Mouse (Mus musculus): ENCODE data around the gene Gm28635.
"Not testable (repeated sequence)": the region's sequence is repeated elsewhere in the genome, so short reads cannot be mapped to it uniquely, and the experiment has no call there.

The Gm28635 gene

DNA sequence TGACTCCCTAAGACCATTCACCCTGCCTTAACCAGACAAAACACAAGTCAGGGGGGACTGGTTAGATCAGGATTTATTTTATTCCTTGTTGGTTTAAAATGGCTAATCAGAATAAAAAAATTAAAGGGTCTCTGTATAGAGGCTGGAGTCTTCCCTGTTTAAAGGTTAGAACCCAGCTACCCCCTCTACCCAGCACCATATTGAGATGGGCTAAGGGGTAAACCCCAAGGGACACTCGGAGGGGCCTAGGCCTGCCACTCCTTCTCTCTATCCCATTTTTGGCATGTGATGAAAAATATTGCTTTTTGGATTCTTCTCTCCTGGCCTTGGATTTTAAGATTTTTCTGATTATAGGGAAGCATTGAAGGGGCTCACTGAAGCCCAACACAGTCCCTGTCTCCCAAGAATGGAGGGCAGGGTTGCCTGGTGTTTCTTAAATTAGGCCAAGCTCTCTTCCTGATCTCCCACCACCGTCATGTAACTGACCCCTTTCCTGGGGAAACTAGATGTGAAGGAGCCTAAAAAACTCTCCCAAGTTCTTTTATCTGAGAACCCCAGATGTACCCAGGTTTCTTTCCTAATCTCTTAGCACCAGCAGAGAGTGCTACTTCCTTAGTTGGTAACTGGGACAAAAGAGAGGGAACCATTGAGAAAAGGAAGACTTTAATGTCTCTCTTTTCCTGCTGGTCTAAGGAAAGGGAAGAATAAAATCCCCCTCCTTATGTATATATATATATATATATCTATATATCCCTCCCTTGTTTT is 10.4 kb upstream of the Gm28635 start:
- no peak for DNase-seq (ENCODE audit: low read depth, low spot score)

DNA sequence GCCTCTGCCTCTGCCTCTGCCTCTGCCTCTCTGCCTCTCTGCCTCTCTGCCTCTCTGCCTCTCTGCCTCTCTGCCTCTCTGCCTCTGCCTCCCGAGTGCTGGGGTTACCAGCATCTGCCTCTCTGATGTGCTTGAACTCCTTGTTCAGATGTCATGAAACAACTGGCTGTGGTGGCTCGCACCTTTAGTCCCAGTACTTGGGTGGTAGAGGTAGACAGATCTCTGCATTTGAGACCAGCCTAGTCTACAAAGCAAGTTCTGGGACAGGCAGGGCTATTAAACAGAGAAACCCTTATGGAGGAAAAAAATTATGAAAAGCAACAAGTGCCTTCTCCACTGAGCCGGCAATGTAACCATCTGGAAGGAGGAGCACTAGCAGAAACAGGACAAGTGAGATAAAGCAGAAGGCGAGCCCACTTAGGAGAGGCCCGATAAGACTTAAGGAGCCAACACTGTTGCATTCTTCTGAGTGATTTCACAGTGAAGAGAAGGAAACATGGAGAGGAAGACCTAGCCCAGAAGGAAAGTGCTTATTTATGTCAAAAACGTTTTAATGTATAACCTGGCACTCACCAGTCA is 4.9 kb upstream of the Gm28635 start:
- no peak for DNase-seq (ENCODE audit: low read depth, low spot score)

- DNase-seq (ENCODE audit: low read depth, low spot score): no peak
Measured at GRCm38 (mm10) chr2:84679016-84679415, 1.2 kb upstream of the Gm28635 start, which contains the start of gene Tmx2. Tmx2 (minus strand) TSS chr2:84679140.

GRCm38 (mm10) chr2:84677270-84677967 is 422 bp downstream of the Gm28635 start:
- no peak for DNase-seq (ENCODE audit: low read depth, low spot score)

- DNase-seq (ENCODE audit: low read depth, low spot score): not testable (repeated sequence)
Measured at GRCm38 (mm10) chr2:84671535-84671934, 6.3 kb downstream of the Gm28635 start.

GRCm38 (mm10) chr2:84670569-84670933 is 7.3 kb downstream of the Gm28635 start, which contains the start of gene Selenoh:
Selenoh (minus strand) TSS chr2:84670770.
- peak; percentile 93 for DNase-seq (ENCODE audit: low read depth, low spot score)

- DNase-seq (ENCODE audit: low read depth, low spot score): no peak
Measured at GRCm38 (mm10) chr2:84669828-84670568, 7.8 kb downstream of the Gm28635 start.

DNA sequence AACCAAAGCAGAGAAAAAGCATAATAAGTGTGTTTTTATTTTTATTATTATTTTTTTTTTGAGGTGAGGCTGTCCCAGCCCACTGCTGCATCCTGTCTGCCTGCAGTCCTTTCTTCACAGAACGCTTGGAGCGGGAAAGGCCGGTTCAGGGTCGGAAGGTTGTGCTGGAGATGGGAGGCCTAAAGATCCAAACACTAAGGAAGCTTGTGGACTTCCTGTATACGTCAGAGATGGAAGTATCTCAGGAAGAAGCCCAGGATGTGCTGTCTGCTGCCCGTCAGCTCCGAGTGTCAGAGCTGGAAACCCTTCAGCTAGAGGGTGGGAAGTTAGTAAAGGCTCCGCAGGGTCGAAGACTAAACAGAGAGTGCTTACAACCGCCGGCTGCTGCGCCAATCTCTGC is 11.8 kb downstream of the Gm28635 start:
- no peak for DNase-seq (ENCODE audit: low read depth, low spot score)

GRCm38 (mm10) chr2:84662866-84663265 is 15.0 kb downstream of the Gm28635 start:
- DNase-seq (ENCODE audit: low read depth, low spot score): no peak

GRCm38 (mm10) chr2:84660253-84660652 is 17.6 kb downstream of the Gm28635 start:
- DNase-seq (ENCODE audit: low read depth, low spot score): no peak

- no peak for DNase-seq (ENCODE audit: low read depth, low spot score)
Measured at GRCm38 (mm10) chr2:84658806-84659205, 19.0 kb downstream of the Gm28635 start, which contains the start of gene Btbd18. Btbd18 (plus strand) TSS chr2:84659079.

DNA sequence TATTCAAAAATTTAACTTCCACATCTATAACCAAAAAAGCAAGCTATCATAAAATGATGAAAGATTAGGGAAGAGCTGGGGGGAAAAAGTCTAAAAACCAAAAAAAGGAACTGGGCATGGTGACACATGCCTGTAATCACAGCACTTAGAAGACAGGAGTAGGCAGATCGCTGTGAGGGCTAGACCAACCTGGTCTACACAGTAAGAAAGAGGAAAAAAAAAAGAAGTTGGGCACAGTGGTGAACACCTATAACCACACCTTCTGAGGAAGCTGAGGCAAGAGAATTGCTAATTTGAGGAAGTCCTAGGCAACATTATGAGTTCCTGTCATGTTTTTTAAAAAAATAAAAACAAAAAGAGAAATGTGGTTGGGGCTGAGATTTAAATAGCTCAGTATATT is 22.0 kb downstream of the Gm28635 start:
- DNase-seq (ENCODE audit: low read depth, low spot score): no peak

GRCm38 (mm10) chr2:84653354-84653753 is 24.5 kb downstream of the Gm28635 start:
- DNase-seq (ENCODE audit: low read depth, low spot score): no peak

GRCm38 (mm10) chr2:84650464-84651195 is 27.2 kb downstream of the Gm28635 start, which contains the start of gene Ctnnd1:
Ctnnd1 (minus strand) TSS chr2:84650765.
- peak; percentile 59 for DNase-seq (ENCODE audit: low read depth, low spot score)

DNA sequence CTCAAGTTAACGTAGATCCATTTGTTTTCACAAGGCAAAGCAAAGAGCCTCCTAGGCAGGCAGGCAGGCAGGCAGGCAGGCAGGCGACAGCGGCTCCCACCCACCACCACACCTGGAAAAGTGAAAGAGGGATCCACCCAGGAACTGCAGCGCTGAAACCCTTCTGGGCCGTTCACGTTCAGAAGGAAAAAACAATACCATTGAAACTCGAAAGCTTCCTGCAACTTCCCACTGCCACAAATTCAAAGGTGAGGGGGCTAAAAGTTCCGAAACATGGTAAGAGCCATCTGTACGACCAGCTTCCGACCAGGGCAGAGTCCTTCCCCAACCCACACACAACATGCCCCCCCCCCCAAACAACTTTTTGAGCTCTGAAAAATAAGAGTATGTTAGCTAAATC is 28.2 kb downstream of the Gm28635 start:
- no peak for DNase-seq (ENCODE audit: low read depth, low spot score)

GRCm38 (mm10) chr2:84648369-84648768 is 29.5 kb downstream of the Gm28635 start:
- no peak for DNase-seq (ENCODE audit: low read depth, low spot score)

GRCm38 (mm10) chr2:84647051-84647568 is 30.7 kb downstream of the Gm28635 start:
- DNase-seq (ENCODE audit: low read depth, low spot score): no peak

DNA sequence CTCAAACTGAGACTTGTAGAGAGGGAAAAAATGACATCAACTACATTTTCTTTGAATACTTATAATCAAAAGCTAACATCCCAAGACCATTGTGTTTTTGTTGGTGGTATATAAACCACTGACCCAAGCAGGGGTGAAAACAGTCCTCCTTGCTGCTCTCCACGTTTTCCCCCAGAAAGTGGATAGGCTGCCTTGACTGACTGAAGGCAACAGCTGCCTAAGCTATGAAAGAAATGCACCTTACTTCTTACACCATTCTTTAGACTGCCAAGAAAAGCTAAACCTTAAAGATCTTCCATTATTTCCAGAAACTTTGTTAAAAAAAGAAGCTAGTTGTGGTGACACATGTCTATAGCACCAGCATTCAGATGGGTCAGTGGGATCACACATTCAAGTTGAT is 31.7 kb downstream of the Gm28635 start:
- DNase-seq (ENCODE audit: low read depth, low spot score): no peak

DNA sequence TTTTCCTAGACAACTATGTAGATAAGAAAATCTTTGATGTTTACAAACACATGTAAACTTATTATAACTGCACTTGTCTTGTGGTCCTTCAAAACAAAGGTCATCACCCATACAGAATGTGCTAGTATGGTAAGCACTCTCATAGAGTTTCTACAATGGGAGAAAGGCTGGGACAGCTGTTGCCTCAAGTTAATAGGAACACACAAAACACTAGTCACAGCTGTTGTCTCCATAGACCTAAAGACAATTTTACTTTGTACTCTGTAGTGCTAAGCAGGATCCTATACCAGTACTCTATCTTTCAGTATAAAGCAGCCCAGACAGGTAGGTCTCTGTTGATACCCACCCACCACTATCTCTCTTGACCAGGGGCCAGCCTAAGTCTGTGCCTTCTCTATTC is 37.0 kb downstream of the Gm28635 start:
- no peak for DNase-seq (ENCODE audit: low read depth, low spot score)

DNA sequence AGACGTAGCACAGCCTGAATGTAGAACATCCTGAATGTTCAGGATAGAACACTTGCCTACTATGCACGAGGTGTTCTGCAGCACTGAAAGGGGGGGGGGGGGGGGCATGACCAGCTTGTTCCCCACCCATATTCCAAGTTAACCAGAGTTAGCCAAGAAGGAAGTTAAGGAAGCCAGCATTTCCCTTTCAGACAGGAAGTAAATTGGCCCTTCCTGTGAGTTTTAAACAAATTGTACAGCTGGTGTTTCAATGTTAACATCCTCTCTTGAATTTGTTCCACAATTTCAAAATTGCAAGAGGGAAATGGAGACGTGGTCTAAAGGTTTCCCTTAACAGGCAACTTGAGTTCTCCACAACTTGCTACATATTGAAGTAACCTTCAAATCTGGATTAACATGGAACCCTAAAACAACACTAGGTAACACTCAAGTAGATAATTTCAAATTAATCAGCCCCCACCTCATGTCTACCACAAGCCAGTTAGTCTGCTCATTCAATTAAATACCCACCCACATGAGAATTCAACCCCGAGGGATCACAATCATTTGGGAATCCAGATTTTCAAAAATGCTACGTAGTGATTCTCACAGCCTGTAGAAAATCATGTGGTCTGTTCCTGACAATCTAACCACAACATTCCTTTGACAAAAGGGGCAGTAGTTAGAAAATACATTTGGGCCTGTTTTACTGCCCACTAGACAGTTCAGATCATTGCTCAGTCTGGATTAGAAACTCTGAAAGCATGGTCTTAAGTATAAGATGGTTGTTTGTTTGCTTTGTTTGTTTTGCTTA is 39.2 kb downstream of the Gm28635 start:
- DNase-seq (ENCODE audit: low read depth, low spot score): no peak

All from WW6 (cell line).